Mouse (Mus musculus): ENCODE data around the gene Lrp1.

Gene Lrp1

GRCm38 (mm10) chr10:127592850-127593249 lies 28.1 kb downstream of the Lrp1 start:
- DNase-seq (ENCODE audit: low spot score), result no peak

DNA sequence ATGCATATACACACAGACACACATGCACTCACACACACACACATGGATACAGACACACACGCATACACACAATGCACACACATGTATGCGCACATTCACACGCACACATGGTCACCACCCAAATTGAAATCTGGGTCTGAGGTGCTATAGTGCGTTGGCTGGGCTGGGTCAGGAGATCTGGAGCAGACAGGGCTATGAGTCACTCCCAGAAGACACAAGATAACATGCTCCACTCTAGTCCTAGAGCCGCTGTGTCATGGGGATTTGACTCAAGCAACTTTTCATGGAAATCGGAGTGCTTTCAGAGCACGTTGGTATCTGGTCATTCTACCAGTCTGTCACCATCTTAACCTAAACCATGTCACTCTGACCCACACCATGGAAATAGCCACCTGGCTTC lies 28.5 kb downstream of the Lrp1 start:
- DNase-seq (ENCODE audit: low spot score), result no peak

DNA sequence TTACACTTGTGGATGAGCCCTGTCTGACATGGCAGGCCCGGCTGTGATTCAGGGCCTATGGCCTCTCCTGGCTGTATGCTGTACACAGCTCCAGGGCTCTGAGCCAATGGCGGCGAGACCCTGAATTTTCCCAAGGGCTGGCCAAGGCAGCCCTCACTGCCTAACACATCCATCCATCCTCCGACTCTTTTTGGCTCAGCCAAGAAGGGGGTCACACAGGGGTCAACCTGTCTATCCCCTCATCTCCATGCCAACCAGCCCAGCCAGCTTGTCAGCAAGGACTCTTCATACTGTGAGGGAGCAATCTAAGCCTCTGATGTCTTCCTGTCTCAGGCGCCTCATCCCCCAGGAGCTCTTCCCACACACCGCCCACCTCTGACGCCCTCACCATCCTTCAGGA lies 29.4 kb downstream of the Lrp1 start:
- no peak for DNase-seq (ENCODE audit: low spot score)

- peak; percentile 75 for DNase-seq (ENCODE audit: low spot score)
Measured at GRCm38 (mm10) chr10:127590831-127591451, 30.0 kb downstream of the Lrp1 start.

GRCm38 (mm10) chr10:127590256-127590655 lies 30.7 kb downstream of the Lrp1 start:
- DNase-seq (ENCODE audit: low spot score), result no peak

DNA sequence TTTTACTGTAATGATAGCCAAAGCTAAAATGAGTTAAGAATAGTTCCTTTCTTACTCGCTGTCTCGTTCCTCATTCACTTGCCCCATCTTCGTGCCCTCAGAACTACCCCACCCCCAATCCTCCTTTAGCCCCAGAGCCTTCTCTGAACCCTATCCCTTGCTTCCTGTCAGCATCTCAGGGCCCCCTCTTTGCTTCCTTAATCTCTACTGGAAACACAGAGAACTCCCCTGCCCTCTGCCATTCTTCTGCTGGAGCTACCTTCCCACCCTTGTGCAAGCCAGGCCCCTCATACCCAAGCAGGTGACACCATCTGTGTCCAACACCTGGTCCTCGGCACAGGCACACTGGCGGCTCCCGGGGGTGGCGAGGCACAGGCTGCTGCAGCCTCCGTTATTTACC lies 33.2 kb downstream of the Lrp1 start:
- DNase-seq (ENCODE audit: low spot score), result no peak

GRCm38 (mm10) chr10:127586209-127586608 lies 34.7 kb downstream of the Lrp1 start:
- DNase-seq (ENCODE audit: low spot score), result no peak

- no peak for DNase-seq (ENCODE audit: low spot score)
Measured at GRCm38 (mm10) chr10:127585598-127585997, 35.4 kb downstream of the Lrp1 start.

- peak; percentile 81 for DNase-seq (ENCODE audit: low spot score)
Measured at GRCm38 (mm10) chr10:127583649-127584048, 37.3 kb downstream of the Lrp1 start.

- no peak for DNase-seq (ENCODE audit: low spot score)
Measured at GRCm38 (mm10) chr10:127581291-127581690, 39.7 kb downstream of the Lrp1 start.

DNA sequence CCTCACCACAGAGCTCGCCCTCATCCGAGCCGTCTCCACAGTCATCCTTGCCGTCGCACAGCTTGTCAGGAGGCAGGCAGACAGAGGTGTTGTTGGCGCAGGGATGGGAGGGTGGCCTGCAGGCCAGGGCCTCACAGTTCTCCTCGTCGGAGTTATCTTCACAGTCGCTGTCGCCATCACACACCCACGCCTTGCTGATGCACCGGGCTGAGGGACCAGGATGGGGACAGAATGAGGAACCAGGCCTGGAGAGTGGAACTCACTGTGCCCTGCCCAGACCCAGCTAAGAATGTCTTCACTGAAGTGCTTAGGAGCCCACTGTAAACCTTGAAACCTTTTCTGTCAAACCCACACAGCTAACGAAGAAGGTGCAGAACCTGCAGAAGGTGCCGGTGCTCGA lies 43.0 kb downstream of the Lrp1 start:
- DNase-seq (ENCODE audit: low spot score), result no peak

- no peak for DNase-seq (ENCODE audit: low spot score)
Measured at GRCm38 (mm10) chr10:127577156-127577555, 43.8 kb downstream of the Lrp1 start.

GRCm38 (mm10) chr10:127576381-127576961 lies 44.5 kb downstream of the Lrp1 start:
- DNase-seq (ENCODE audit: low spot score), result peak; percentile 86

DNA sequence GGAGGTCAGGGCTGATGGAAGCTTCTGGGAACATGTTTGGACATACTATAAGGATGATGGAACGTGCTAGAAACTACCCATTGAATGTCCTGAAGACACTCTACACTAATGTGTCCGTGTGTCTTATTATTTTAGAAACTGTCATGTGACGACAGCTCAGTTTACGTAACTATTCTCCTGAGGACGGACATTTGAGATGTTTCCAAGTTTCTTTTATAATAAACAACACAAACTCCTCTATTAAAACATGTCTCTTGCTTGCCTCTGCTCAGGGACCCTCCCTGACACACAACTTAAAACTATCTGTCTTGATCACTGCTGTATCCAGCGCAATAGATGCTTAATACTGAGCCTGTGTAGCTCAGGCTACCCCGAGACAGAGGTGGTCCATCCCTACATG lies 45.2 kb downstream of the Lrp1 start:
- no peak for DNase-seq (ENCODE audit: low spot score)

- DNase-seq (ENCODE audit: low spot score), result no peak
Measured at GRCm38 (mm10) chr10:127572281-127572680, 48.7 kb downstream of the Lrp1 start.

DNA sequence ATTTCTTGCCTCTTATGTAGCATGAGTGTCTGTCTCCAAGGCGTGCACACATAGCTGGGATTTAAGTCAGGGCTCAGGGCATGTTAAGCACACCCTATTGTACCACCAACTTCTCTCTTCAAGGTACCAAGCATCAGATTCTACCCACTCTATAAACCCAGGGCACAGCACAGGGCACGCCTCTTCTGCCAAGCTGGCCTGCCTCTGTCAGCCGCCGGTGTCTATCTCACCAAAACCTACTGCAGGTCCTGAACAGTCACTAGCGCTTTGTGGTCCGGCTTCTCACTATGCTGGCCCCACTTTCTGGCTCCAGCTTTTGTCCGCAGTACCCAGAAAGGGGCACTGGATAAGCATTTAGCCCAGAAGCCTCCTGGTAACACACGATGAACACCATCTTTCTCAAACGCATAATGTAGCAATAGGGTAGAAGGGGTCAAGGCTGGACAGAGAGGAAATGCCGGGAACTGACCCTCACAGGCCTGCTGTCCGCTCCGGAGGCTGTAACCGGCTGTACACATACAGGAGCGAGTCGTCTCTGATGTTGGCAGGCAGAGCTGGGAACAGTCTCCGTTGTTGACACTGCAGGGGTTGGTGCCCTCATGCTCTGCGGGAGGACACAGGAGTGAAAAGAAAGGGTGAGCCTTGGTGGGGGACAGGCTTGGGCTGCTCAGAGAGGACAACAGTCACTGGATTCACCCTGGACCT lies 49.9 kb downstream of the Lrp1 start:
- DNase-seq (ENCODE audit: low spot score), result no peak

DNA sequence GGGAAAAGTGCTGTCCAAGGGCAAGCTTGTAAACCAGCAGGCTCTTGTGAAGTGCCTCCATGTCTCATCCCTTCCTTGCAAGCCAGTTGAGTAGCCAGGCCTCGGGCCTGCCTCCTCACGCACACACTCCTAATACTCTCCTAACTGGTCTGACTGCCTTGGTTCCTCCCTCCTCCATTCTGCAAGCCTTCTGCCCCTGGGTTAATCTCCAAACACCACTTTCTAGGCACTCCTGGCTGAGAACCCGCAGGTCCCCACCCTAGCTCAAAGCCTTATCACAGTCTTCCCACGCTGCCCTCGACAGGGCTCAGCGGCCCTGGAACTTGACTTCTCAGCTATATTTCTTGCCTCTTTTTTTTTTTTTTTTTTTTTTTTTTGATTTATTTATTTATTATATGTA lies 50.6 kb downstream of the Lrp1 start:
- DNase-seq (ENCODE audit: low spot score), result peak; percentile 55

- DNase-seq (ENCODE audit: low spot score), result peak; percentile 83
Measured at GRCm38 (mm10) chr10:127569450-127569849, 51.5 kb downstream of the Lrp1 start.

- no peak for DNase-seq (ENCODE audit: low spot score)
Measured at GRCm38 (mm10) chr10:127566553-127567326, 54.2 kb downstream of the Lrp1 start.

DNA sequence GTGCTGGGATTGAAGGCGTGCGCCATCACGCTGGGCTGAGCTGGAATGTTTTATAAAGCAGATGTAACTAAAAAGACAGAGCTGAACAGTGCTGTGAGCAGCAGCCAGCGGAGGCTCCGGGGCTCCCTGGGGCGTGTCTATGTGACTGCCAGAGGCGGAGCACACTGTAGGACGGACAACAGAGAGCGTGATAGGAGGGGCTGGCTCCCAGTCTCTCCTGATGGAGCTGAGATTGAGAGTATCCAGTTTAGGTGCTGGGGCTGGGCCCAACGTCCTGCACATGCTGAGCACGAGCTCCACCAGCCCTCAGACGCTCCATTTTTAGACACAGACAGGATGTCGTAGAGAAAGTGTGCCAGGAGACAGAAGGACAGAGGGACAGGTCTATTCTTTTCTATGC lies 56.6 kb downstream of the Lrp1 start:
- DNase-seq (ENCODE audit: low spot score), result peak; percentile 55

DNA sequence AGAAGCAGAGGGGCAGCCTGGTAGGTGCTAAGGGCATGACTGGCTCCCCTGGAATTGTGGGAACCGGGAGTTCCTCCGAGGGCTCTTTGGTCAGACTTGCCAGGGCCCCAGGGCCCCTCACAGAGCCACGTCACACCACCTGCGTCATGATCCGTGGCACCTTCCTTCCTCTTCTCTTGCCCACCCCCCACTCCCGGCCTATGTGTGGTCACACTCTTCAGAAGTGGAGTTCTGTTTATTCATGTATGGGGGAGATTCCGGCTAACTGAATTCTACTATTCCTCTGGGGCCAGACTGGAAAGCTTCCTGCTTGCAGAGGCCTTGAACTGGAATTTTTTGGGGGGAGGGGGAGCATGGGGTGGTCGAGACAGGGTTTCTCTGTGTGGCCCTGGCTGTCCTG lies 57.1 kb downstream of the Lrp1 start:
- no peak for DNase-seq (ENCODE audit: low spot score)

DNA sequence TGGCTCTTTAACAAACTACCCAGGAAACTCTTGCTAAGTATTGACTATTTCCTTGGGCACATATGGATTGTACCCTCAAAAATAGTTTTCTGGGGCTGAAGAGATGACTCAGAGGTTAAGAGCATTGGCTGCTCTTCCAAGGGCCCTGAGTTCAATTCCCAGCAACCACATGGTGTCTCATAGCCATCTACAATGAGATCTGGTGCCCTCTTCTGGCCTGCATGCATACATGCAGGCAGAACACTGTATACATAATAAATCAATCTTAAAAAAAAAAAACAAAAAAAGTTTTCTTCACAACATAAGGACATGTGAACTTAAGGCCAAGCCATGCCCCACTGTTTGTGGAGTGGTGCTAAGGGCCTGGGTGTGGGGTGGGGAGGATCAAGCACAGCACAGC lies 59.8 kb downstream of the Lrp1 start:
- DNase-seq (ENCODE audit: low spot score), result no peak

DNA sequence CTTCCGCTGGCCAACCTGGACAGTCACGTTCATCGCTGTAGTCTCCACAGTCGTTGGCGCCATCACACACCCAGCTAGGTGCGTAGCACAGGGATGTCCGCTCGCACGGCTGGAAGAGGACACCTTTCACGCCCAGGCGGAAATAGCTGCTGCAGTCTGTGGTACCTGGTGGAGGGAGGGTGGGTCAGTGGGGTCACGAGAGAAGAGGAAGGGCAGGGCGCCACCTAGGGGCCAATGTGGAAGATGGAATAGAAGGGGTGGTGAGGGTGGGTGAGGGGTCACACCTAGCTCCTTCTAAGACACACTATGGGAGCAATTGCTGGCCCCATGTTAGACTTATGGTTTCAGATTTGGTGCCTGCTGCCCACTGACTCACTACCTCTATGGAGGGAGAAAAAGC lies 63.6 kb downstream of the Lrp1 start:
- DNase-seq (ENCODE audit: low spot score), result no peak
